Mouse (Mus musculus): ENCODE results near the gene Sbds. TPM values are rescaled to one million over a fixed set of nuclear protein-coding genes. Genes with fewer than 3 reads are reported as not detected.
A peak's percentile ranks its signal among the peaks of the same experiment; 100 is the strongest.
"Not testable (repeated sequence)": the region's sequence is repeated elsewhere in the genome, so short reads cannot be mapped to it uniquely, and the experiment has no call there.

Gene Sbds
- polyA plus RNA-seq, 1 experiment from 2014 or later, result 76.8 TPM

- no peak overlapping the region for H3K4me2 ChIP-seq (ENCODE audit: low read depth, low read length, severe bottlenecking)
- H3K9ac ChIP-seq (ENCODE audit: low read length), result no peak overlapping the region
- no peaks in the 10 kb centered on the region for H3K4me1 ChIP-seq (replicated peaks; ENCODE audit: control insufficient read depth, insufficient read depth, low read length)
- no peak overlapping the region for H3K4me3 ChIP-seq (ENCODE audit: low read depth, low read length)
- no peaks in the 10 kb centered on the region for H3K27me3 ChIP-seq (ENCODE audit: control insufficient read depth, insufficient read depth, low read length)
- WGBS, result 87% methylated on average over 1 of the region's 1 CpGs
- DNase-seq (ENCODE audit: low spot score) (no peak), ATAC-seq (replicated peaks; ENCODE audit: low FRiP score) (no peak)
- H3K9me3 ChIP-seq (ENCODE audit: control insufficient read depth, low read length), result no peaks in the 10 kb centered on the region
- H3K36me3 ChIP-seq (ENCODE audit: control insufficient read depth, insufficient read depth, low read length), result peaks cover 7% of the 10 kb centered on the region; the same call in 1 of the 2 replicates
- no peak overlapping the region for H3K27ac ChIP-seq (ENCODE audit: low read depth, low read length)
These were observed 12.0 kb upstream of the Sbds start for GRCm38 (mm10) chr5:130267316-130267715.

DNA sequence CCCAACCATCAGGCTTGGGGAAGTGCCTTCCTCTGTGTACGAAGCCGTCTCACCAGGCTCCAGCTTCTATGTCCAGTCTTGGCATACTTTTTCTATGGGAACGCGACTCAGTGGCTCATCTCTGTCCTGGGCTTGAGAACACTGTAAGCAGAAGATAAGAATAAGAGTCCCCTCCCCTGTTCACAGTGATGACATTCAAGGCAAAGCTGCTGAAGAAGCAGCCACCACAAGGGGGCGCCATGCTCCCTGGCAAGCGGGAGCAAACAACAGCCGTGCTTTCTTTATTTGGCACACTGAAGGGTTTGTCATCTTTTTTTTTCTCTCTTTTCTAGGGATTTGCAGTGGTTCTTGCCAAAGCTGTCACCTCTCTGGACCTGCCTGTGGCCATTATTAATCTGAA is 11.3 kb upstream of the Sbds start:
- no peak for ATAC-seq (replicated peaks; ENCODE audit: low FRiP score)
- DNase-seq (ENCODE audit: low spot score), result peak; percentile 75
- no peak overlapping the region for H3K27ac ChIP-seq (ENCODE audit: low read depth, low read length)
- H3K4me1 ChIP-seq (replicated peaks; ENCODE audit: control insufficient read depth, insufficient read depth, low read length), result no peaks in the 10 kb centered on the region
- WGBS, result 85% methylated on average over 7 of the region's 7 CpGs
- H3K9ac ChIP-seq (ENCODE audit: low read length), result no peak overlapping the region
- H3K9me3 ChIP-seq (ENCODE audit: control insufficient read depth, low read length), result no peaks in the 10 kb centered on the region
- no peak overlapping the region for H3K4me3 ChIP-seq (ENCODE audit: low read depth, low read length)
- no peaks in the 10 kb centered on the region for H3K27me3 ChIP-seq (ENCODE audit: control insufficient read depth, insufficient read depth, low read length)
- no peak overlapping the region for H3K4me2 ChIP-seq (ENCODE audit: low read depth, low read length, severe bottlenecking)
- H3K36me3 ChIP-seq (ENCODE audit: control insufficient read depth, insufficient read depth, low read length), result peaks cover 7% of the 10 kb centered on the region; the same call in 1 of the 2 replicates

- H3K36me3 ChIP-seq (ENCODE audit: control insufficient read depth, insufficient read depth, low read length), result peaks cover 7% of the 10 kb centered on the region; the same call in 1 of the 2 replicates
- ATAC-seq (replicated peaks; ENCODE audit: low FRiP score) (no peak), DNase-seq (ENCODE audit: low spot score) (no peak)
- H3K4me2 ChIP-seq (ENCODE audit: low read depth, low read length, severe bottlenecking), result no peak overlapping the region
- no peaks in the 10 kb centered on the region for H3K4me1 ChIP-seq (replicated peaks; ENCODE audit: control insufficient read depth, insufficient read depth, low read length)
- H3K9me3 ChIP-seq (ENCODE audit: control insufficient read depth, low read length), result no peaks in the 10 kb centered on the region
- no peaks in the 10 kb centered on the region for H3K27me3 ChIP-seq (ENCODE audit: control insufficient read depth, insufficient read depth, low read length)
- H3K27ac ChIP-seq (ENCODE audit: low read depth, low read length), result no peak overlapping the region
- H3K4me3 ChIP-seq (ENCODE audit: low read depth, low read length), result no peak overlapping the region
- 88% methylated on average over 6 of the region's 6 CpGs for WGBS
- no peak overlapping the region for H3K9ac ChIP-seq (ENCODE audit: low read length)
These were observed 9.2 kb upstream of the Sbds start for GRCm38 (mm10) chr5:130264433-130265005.

DNA sequence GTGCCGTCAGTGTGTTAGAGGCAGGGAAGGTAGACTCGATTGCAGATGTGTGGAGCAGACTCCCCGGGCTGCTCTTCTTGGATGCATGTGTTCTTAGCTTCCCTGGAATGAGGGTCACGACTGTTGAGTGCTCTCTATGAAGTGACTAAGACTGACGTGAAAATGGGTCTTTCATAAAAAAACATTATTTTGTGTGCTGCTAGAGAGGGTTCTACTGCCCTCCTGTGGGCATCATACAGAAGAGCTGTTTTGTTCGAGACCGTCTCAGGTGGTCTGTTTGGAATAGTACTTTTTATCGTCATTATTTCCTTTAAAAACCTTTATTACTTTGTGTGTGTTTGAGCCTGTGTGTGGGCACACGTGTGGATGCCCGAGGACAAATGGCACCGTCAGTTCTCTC is 8.1 kb upstream of the Sbds start:
- H3K4me2 ChIP-seq (ENCODE audit: low read depth, low read length, severe bottlenecking), result no peak overlapping the region
- H3K9me3 ChIP-seq (ENCODE audit: control insufficient read depth, low read length), result no peaks in the 10 kb centered on the region
- WGBS, result 82% methylated on average over 11 of the region's 11 CpGs
- no peak overlapping the region for H3K9ac ChIP-seq (ENCODE audit: low read length)
- peaks cover 7% of the 10 kb centered on the region; the same call in 1 of the 2 replicates for H3K36me3 ChIP-seq (ENCODE audit: control insufficient read depth, insufficient read depth, low read length)
- DNase-seq (ENCODE audit: low spot score), result no peak
- H3K4me1 ChIP-seq (replicated peaks; ENCODE audit: control insufficient read depth, insufficient read depth, low read length), result no peaks in the 10 kb centered on the region
- H3K4me3 ChIP-seq (ENCODE audit: low read depth, low read length), result no peak overlapping the region
- ATAC-seq (replicated peaks; ENCODE audit: low FRiP score), result no peak
- no peak overlapping the region for H3K27ac ChIP-seq (ENCODE audit: low read depth, low read length)
- H3K27me3 ChIP-seq (ENCODE audit: control insufficient read depth, insufficient read depth, low read length), result no peaks in the 10 kb centered on the region

GRCm38 (mm10) chr5:130257303-130257702 is 2.0 kb upstream of the Sbds start:
- 12% methylated on average over 8 of the region's 8 CpGs for WGBS
- H3K4me1 ChIP-seq (replicated peaks; ENCODE audit: control insufficient read depth, insufficient read depth, low read length), result peaks cover 3% of the 10 kb centered on the region; the same call in 1 of the 2 replicates
- no peaks in the 10 kb centered on the region for H3K9me3 ChIP-seq (ENCODE audit: control insufficient read depth, low read length)
- no peaks in the 10 kb centered on the region for H3K27me3 ChIP-seq (ENCODE audit: control insufficient read depth, insufficient read depth, low read length)
- peaks cover 5% of the 10 kb centered on the region; the same call in 1 of the 2 replicates for H3K36me3 ChIP-seq (ENCODE audit: control insufficient read depth, insufficient read depth, low read length)
- no peak for DNase-seq (ENCODE audit: low spot score)
- H3K4me2 ChIP-seq (ENCODE audit: low read depth, low read length, severe bottlenecking), result peak overlapping the region; percentile 65
- peak overlapping the region; percentile 68 for H3K9ac ChIP-seq (ENCODE audit: low read length)
- no peak for ATAC-seq (replicated peaks; ENCODE audit: low FRiP score)
- no peak overlapping the region for H3K27ac ChIP-seq (ENCODE audit: low read depth, low read length)
- peak overlapping the region; percentile 55 for H3K4me3 ChIP-seq (ENCODE audit: low read depth, low read length)

DNA sequence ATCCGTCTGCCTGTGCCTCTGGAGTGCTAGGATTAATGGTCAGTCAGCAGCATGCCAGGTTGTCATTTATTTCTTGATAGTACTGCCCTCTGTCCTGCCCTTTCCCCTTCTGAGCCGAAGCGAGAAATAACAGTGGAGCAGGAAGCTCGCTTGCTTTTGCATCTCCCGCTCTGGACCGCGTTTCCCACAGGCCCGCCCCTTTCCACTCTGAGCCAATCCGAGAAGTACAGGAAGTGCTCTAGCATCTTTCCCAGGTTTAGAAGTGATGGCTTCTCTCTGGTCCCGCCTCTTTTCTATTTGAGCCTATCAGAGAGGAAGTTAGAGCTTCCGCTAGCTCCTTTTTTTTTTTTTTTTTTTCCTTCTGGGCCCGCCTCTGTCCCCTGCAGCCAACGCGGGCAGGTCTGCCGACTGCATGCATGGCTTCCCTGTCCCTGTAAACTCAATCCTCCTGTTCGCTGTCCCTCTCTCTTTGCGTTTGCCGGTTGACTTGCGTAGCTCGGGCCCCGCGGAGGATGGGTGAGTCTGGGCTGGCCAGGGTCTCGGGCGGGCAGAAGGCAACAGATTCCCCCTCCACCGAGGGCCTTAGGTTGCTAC is 1.4 kb upstream of the Sbds start:
- ATAC-seq (replicated peaks; ENCODE audit: low FRiP score), result peak; percentile 93
- WGBS, result 1% methylated on average over 25 of the region's 25 CpGs

GRCm38 (mm10) chr5:130255799-130256525 is 632 bp upstream of the Sbds start:
- peak overlapping the region; percentile 70 for H3K4me3 ChIP-seq (ENCODE audit: low read depth, low read length)
- WGBS, result 35% methylated on average over 20 of the region's 20 CpGs
- H3K4me1 ChIP-seq (replicated peaks; ENCODE audit: control insufficient read depth, insufficient read depth, low read length); ATAC-seq (replicated peaks; ENCODE audit: low FRiP score); DNase-seq (ENCODE audit: low spot score); H3K9me3 ChIP-seq (ENCODE audit: control insufficient read depth, low read length); H3K27me3 ChIP-seq (ENCODE audit: control insufficient read depth, insufficient read depth, low read length); H3K36me3 ChIP-seq (ENCODE audit: control insufficient read depth, insufficient read depth, low read length); H3K27ac ChIP-seq (ENCODE audit: low read depth, low read length): not testable (repeated sequence)
- peak overlapping the region; percentile 76 for H3K4me2 ChIP-seq (ENCODE audit: low read depth, low read length, severe bottlenecking)
- peak overlapping the region; percentile 52; the same call in 1 of the 2 replicates for H3K9ac ChIP-seq (ENCODE audit: low read length)

More for the DNA sequence above, 1.4 kb upstream of the Sbds start:
- Histone ChIP-seq H3K36me3 (ENCODE audit: control insufficient read depth, insufficient read depth, low read length) (peaks cover 5% of the 10 kb centered on the region; the same call in 1 of the 2 replicates), H3K27me3 (ENCODE audit: control insufficient read depth, insufficient read depth, low read length) (no peaks in the 10 kb centered on the region), H3K9ac (ENCODE audit: low read length) (peak overlapping the region; percentile 68), H3K4me3 (ENCODE audit: low read depth, low read length) (peak overlapping the region; percentile 55), H3K9me3 (ENCODE audit: control insufficient read depth, low read length) (no peaks in the 10 kb centered on the region), H3K4me1 (replicated peaks; ENCODE audit: control insufficient read depth, insufficient read depth, low read length) (peaks cover 3% of the 10 kb centered on the region; the same call in 1 of the 2 replicates), H3K4me2 (ENCODE audit: low read depth, low read length, severe bottlenecking) (peak overlapping the region; percentile 76), H3K27ac (ENCODE audit: low read depth, low read length) (no peak overlapping the region; the same call in 1 of the 2 replicates)
- peak; percentile 92 for DNase-seq (ENCODE audit: low spot score)

DNA sequence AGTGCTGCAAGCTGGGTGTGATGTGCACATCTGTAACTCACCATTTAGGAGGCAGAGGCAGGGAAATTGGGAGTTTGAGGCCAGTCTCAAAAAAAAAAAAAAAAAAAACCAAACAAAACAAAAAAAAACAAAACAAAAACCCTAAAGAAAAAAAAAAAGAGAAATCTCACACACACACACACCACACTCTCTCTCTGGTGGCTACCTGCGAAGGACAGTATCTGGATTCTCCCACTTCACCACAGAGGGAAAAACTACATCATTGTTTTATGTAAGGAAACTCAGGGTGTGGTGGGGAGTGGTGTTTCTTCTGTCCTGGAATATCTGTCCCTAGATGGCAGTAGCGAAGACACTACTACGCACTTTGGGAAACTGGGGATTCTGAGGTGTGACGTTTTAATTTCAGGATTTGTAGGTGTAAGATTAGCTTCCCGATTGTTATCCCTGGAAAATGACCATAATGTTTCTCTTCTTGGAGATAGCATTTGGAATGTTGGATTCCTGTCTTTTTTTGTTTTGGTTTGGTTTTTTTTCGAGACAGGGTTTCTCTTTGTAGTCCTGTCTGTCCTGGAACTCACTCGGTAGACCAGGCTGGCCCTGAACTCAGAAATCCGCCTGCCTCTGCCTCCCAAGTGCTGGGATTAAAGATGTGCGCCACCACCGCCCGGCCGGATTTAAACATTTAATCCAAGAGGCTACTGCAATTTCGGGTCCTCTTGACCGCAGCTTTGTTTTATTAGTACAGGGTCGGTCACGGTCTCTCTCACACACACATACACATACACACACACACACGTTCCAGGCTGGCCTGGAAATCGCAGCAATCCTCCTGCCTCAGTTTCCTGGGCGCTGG is 940 bp downstream of the Sbds start:
- peak overlapping the region; percentile 53; the same call in 1 of the 2 replicates for H3K27ac ChIP-seq (ENCODE audit: low read depth, low read length)
- no peak for DNase-seq (ENCODE audit: low spot score)

More for the DNA sequence above, 940 bp downstream of the Sbds start:
- Histone ChIP-seq H3K36me3 (ENCODE audit: control insufficient read depth, insufficient read depth, low read length) (peaks cover 5% of the 10 kb centered on the region; the same call in 1 of the 2 replicates), H3K4me3 (ENCODE audit: low read depth, low read length) (peak overlapping the region; percentile 70), H3K4me2 (ENCODE audit: low read depth, low read length, severe bottlenecking) (peak overlapping the region; percentile 71), H3K9me3 (ENCODE audit: control insufficient read depth, low read length) (no peaks in the 10 kb centered on the region), H3K9ac (ENCODE audit: low read length) (peak overlapping the region; percentile 75), H3K4me1 (replicated peaks; ENCODE audit: control insufficient read depth, insufficient read depth, low read length) (peaks cover 3% of the 10 kb centered on the region; the same call in 1 of the 2 replicates), H3K27me3 (ENCODE audit: control insufficient read depth, insufficient read depth, low read length) (no peaks in the 10 kb centered on the region)
- ATAC-seq (replicated peaks; ENCODE audit: low FRiP score), result no peak
- WGBS, result 24% methylated on average over 19 of the region's 19 CpGs

All from forebrain, embryonic 11.5 days (tissue).